Mouse (Mus musculus): Measurements from ENCODE around the gene Gm39566.

Gm39566 gene

GRCm38 (mm10) chr11:69833554-69833953 lies 18.5 kb upstream of the Gm39566 start:
- DNase-seq: no peak

GRCm38 (mm10) chr11:69828832-69829231 lies 13.7 kb upstream of the Gm39566 start:
- DNase-seq: no peak

GRCm38 (mm10) chr11:69823456-69823855 lies 8.4 kb upstream of the Gm39566 start:
- DNase-seq: no peak

GRCm38 (mm10) chr11:69822080-69822479 lies 7.0 kb upstream of the Gm39566 start, which contains the start of gene Spem1:
Spem1 (minus strand) TSS chr11:69822180.
- no peak for DNase-seq

- no peak for DNase-seq
Observed at GRCm38 (mm10) chr11:69818871-69819270, 3.8 kb upstream of the Gm39566 start.

- no peak for DNase-seq
Observed at GRCm38 (mm10) chr11:69818365-69818764, 3.3 kb upstream of the Gm39566 start, which contains the start of gene Spem2. Spem2 (minus strand) TSS chr11:69818465.

- no peak for DNase-seq
Observed at GRCm38 (mm10) chr11:69816520-69816919, 1.4 kb upstream of the Gm39566 start.

GRCm38 (mm10) chr11:69810280-69810679 lies 4.8 kb downstream of the Gm39566 start:
- DNase-seq: no peak

- no peak for DNase-seq
Observed at GRCm38 (mm10) chr11:69807641-69808040, 7.5 kb downstream of the Gm39566 start.

GRCm38 (mm10) chr11:69806378-69806777 lies 8.7 kb downstream of the Gm39566 start:
- no peak for DNase-seq

GRCm38 (mm10) chr11:69804972-69805909 lies 9.9 kb downstream of the Gm39566 start, which contains the start of gene Tmem102:
Tmem102 (minus strand) TSS chr11:69805624.
- no peak for DNase-seq

- DNase-seq: no peak
Observed at GRCm38 (mm10) chr11:69804652-69804940, 10.5 kb downstream of the Gm39566 start.

- peak; percentile 76 for DNase-seq
Observed at GRCm38 (mm10) chr11:69803786-69804651, 11.1 kb downstream of the Gm39566 start.

GRCm38 (mm10) chr11:69803328-69803727 lies 11.8 kb downstream of the Gm39566 start:
- DNase-seq: no peak

GRCm38 (mm10) chr11:69802648-69803105 lies 12.4 kb downstream of the Gm39566 start:
- DNase-seq: peak; percentile 83

GRCm38 (mm10) chr11:69801379-69801977 lies 13.6 kb downstream of the Gm39566 start, which contains the start of gene Fgf11:
Fgf11 (minus strand) TSS chr11:69801857.
- DNase-seq: no peak

GRCm38 (mm10) chr11:69800392-69801197 lies 14.5 kb downstream of the Gm39566 start:
- peak; percentile 60 for DNase-seq

- DNase-seq: peak; percentile 29
Observed at GRCm38 (mm10) chr11:69800138-69800391, 15.0 kb downstream of the Gm39566 start.

- no peak for DNase-seq
Observed at GRCm38 (mm10) chr11:69799394-69800137, 15.5 kb downstream of the Gm39566 start.

- DNase-seq: no peak
Observed at GRCm38 (mm10) chr11:69797924-69798323, 17.2 kb downstream of the Gm39566 start.

GRCm38 (mm10) chr11:69795983-69796435 lies 19.1 kb downstream of the Gm39566 start:
- DNase-seq: no peak

Measured in liver (tissue).